In the genomic region with DNA sequence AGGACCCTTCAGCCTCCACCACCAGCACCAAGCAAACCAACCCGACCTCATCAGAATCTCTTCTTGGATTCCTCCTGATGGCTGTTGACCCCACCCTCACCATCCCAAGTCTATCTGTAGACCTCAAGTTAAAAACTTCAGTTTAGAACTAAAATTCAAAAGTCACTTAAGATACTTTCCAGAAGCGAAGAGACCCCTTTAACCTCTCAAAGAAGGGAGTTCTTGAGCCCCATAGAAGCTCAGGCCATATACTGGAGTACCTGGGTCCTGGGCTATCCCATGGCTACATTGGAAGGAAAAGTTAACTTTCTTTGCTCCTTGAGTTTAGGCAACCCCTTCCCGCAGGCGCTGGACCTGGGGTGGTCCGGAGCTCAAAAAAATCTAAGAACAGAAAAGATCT, we compare ENCODE assay signal across 8 mouse cellular contexts. TPM values are rescaled to one million over a fixed set of nuclear protein-coding genes. Genes with fewer than 3 reads are reported as not detected.
DNase-seq lines count a peak whose midpoint lies in the region; ATAC-seq lines count a peak whose summit lies in the region.

No protein-coding gene starts in this region.

- intact Hi-C loops in gastrocnemius, postnatal 14 days (cut with DNase I; ENCODE audit: low total_unique reads): no loop called here

- H3K27ac ChIP-seq in heart, embryonic 11.5 days (ENCODE audit: low read depth, low read length): no peak overlapping the region
- H3K27ac ChIP-seq in liver, embryonic 13.5 days: no peak overlapping the region

- H3K4me3 ChIP-seq in heart, embryonic 11.5 days (ENCODE audit: low read depth, low read length): peak overlapping the region; percentile 72
- H3K4me3 ChIP-seq in liver, embryonic 13.5 days (replicated peaks): peak overlapping the region; percentile 62

- no peaks in the 10 kb centered on the region for H3K36me3 ChIP-seq in heart, embryonic 11.5 days (ENCODE audit: control insufficient read depth, insufficient read depth, low read length)
- H3K36me3 ChIP-seq in liver, embryonic 13.5 days: no peaks in the 10 kb centered on the region

- DNase-seq in heart, adult 9 months (ENCODE audit: low spot score in 2 of 2): no peak
- DNase-seq in thymus, postnatal 25 days: peak; percentile 16
- no peak for DNase-seq in thymus, postnatal 10 days (ENCODE audit: low spot score in 2 of 2)
- DNase-seq in liver, embryonic 13.5 days: no peak
- DNase-seq in ovary, postnatal 10 days (ENCODE audit: low spot score): no peak
- no peak for DNase-seq in spleen, postnatal 10 days (ENCODE audit: low spot score in 2 of 2)
- no peak for DNase-seq in gastrocnemius, postnatal 14 days

- ATAC-seq in heart, embryonic 11.5 days (replicated peaks; ENCODE audit: insufficient number of reproducible peaks, low FRiP score, low TSS enrichment): no peak
- no peak for ATAC-seq in liver, embryonic 13.5 days (ENCODE audit: low read depth)

- 8% methylated on average over 5 of the region's 5 CpGs for WGBS in heart, embryonic 11.5 days (ENCODE audit: insufficient replicate concordance)
- WGBS in liver, embryonic 13.5 days (ENCODE audit: insufficient replicate concordance): 8% methylated on average over 5 of the region's 5 CpGs

- peaks cover 7% of the 10 kb centered on the region; the same call in 1 of the 2 replicates for H3K4me1 ChIP-seq in heart, embryonic 11.5 days (ENCODE audit: control insufficient read depth, insufficient read depth, low read length)
- peaks cover 17% of the 10 kb centered on the region for H3K4me1 ChIP-seq in liver, embryonic 13.5 days (replicated peaks)

- peak overlapping the region; percentile 98 for H3K4me2 ChIP-seq in heart, embryonic 11.5 days
- H3K4me2 ChIP-seq in liver, embryonic 13.5 days: peak overlapping the region; percentile 80

- peak overlapping the region; percentile 80 for H3K9ac ChIP-seq in heart, embryonic 11.5 days (ENCODE audit: low read depth, low read length)
- H3K9ac ChIP-seq in liver, embryonic 13.5 days: no peak overlapping the region

- no peaks in the 10 kb centered on the region for H3K9me3 ChIP-seq in heart, embryonic 11.5 days (replicated peaks; ENCODE audit: control insufficient read depth, low read length)
- H3K9me3 ChIP-seq in liver, embryonic 13.5 days (replicated peaks): peaks cover 5% of the 10 kb centered on the region

- H3K27me3 ChIP-seq in heart, embryonic 11.5 days (ENCODE audit: control insufficient read depth, insufficient read depth, low read length): 0 out of 2 replicates have a peak, but pooled peaks cover 2% of the 10 kb centered on the region
- H3K27me3 ChIP-seq in liver, embryonic 13.5 days: peaks cover 65% of the 10 kb centered on the region

RNA-seq across cellular contexts. Expression of gene Kcnmb4, which starts 1.1 kb away (rescaled TPM):
- polyA plus RNA-seq in heart, embryonic 11.5 days (2014; fragmentation: Nextera tagmentation; extraction: Ambion mirVana): 6.2 and 6.6 TPM in 2 replicates
- polyA plus RNA-seq in liver, embryonic 13.5 days (2015; fragmentation: Nextera tagmentation; extraction: Ambion mirVana): 0.24 and 0.48 TPM in 2 replicates
- total RNA-seq in gastrocnemius, postnatal 14 days (2021): 1 to 10 TPM; 1.2 to 1.3 TPM
